Mouse (Mus musculus): ENCODE results near the gene Atp8a1. TPM values are rescaled to one million over a fixed set of nuclear protein-coding genes. Genes with fewer than 3 reads are reported as not detected.

Gene Atp8a1
- polyA plus RNA-seq, 1 experiment from 2014 or later: 44.5 TPM

DNA sequence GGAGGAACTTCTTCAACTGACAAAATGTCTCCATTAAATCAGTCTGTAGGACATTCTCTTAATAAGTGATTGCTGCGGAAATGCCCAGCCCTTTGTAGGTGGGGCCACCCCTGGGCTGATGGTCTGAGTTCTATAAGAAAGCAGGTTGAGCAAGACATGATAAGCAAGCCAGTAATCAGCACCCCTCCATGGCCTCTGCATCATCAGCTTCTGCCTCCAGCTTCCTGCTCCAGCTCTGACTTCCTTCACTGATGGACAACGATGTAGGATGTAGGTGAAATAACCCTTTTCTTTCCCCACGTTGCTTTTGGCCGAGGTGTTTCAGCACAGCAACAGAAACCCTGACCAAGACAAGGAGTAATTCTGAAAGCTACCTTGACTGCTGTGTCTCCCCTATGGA lies 198.1 kb downstream of the Atp8a1 start:
- Histone ChIP-seq H3K9ac (no peak overlapping the region), H3K36me3 (ENCODE audit: insufficient read depth) (no peaks in the 10 kb centered on the region), H3K4me1 (ENCODE audit: insufficient read depth) (no peaks in the 10 kb centered on the region), H3K4me2 (no peak overlapping the region), H3K27ac (ENCODE audit: low read depth) (no peak overlapping the region), H3K9me3 (ENCODE audit: low read depth, low read length) (no peaks in the 10 kb centered on the region), H3K27me3 (ENCODE audit: insufficient read depth, low read length) (no peaks in the 10 kb centered on the region), H3K4me3 (ENCODE audit: low read depth, low read length) (no peak overlapping the region)
- 87% methylated on average over 4 of the region's 4 CpGs for WGBS
- ATAC-seq (ENCODE audit: insufficient read depth): no peak
- DNase-seq: no peak
- no peak for TF ChIP-seq CTCF (IDR thresholded peaks at IDR 0.05; ENCODE audit: low read depth)

DNA sequence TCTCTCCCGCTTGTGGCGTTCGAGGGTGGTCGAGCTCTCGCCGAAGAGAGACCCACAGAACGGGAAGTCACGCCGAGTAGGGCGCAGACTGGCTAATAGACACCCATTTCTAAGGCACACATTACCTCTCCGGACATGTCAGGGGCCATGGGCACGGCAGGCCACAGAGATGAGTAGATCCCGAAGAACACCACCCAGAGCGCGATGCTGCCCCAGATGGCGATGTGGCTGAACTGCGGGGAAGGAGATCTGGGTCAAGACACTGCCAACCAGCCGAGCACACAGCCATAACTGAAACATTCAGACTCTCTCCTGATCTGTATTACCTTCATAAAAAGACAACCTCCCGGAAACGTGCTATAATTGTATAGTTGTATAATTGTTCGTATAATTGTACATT lies 199.7 kb downstream of the Atp8a1 start:
- DNase-seq (peak; percentile 54), ATAC-seq (ENCODE audit: insufficient read depth) (peak; percentile 26; the same call in 1 of the 2 replicates)
- no peak overlapping the region for H3K9ac ChIP-seq
- no peaks in the 10 kb centered on the region for H3K4me1 ChIP-seq (ENCODE audit: insufficient read depth)
- no peak overlapping the region for H3K27ac ChIP-seq (ENCODE audit: low read depth)
- H3K9me3 ChIP-seq (ENCODE audit: low read depth, low read length): no peaks in the 10 kb centered on the region
- no peak overlapping the region for H3K4me3 ChIP-seq (ENCODE audit: low read depth, low read length)
- H3K36me3 ChIP-seq (ENCODE audit: insufficient read depth): no peaks in the 10 kb centered on the region
- no peak overlapping the region for H3K4me2 ChIP-seq
- peak; percentile 60 for TF ChIP-seq CTCF (IDR thresholded peaks at IDR 0.05; ENCODE audit: low read depth)
- WGBS: 75% methylated on average over 21 of the region's 21 CpGs
- no peaks in the 10 kb centered on the region for H3K27me3 ChIP-seq (ENCODE audit: insufficient read depth, low read length)

DNA sequence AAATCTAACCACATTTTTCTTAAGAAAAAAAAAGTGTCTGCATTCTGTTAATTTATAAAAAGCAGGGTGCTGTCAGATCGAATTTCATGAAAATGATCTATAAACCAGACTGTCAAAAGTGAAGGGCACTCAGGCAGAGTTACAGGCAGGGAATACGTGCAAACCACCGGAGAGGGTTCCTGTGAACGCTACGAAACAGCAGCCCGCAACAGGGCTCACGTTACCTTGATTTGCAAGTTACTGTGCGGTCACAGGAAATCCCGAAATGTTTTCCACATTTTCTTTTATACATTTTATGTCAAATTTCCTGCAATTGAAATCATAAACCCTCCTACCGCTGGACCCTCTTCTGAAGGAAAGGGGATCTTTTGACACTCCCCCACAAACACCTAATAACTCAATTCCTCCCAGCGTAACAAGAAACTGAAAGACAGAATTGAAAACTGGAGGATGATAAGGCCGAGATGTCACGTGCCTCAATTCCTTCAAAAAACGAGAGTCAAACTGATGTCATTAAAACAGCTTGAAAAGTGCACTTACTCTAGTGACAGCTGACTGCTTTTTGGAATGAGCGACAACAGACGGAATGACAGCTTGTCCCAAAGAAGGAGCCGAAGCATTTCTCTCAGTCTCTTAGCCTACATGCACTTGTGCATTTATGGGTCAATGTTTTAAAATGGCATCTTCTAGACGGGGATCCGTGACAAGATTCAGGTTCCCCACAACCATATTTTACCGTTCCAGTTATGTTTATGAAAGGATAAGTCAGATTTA lies 200.3 kb downstream of the Atp8a1 start:
- Histone ChIP-seq H3K36me3 (ENCODE audit: insufficient read depth) (no peaks in the 10 kb centered on the region), H3K4me1 (ENCODE audit: insufficient read depth) (no peaks in the 10 kb centered on the region), H3K27me3 (ENCODE audit: insufficient read depth, low read length) (no peaks in the 10 kb centered on the region), H3K9me3 (ENCODE audit: low read depth, low read length) (no peaks in the 10 kb centered on the region), H3K4me2 (no peak overlapping the region), H3K9ac (no peak overlapping the region), H3K27ac (ENCODE audit: low read depth) (no peak overlapping the region), H3K4me3 (ENCODE audit: low read depth, low read length) (no peak overlapping the region)
- no peak for TF ChIP-seq CTCF (IDR thresholded peaks at IDR 0.05; ENCODE audit: low read depth)
- DNase-seq (peak; percentile 41), ATAC-seq (ENCODE audit: insufficient read depth) (no peak)
- 41% methylated on average over 20 of the region's 20 CpGs for WGBS

DNA sequence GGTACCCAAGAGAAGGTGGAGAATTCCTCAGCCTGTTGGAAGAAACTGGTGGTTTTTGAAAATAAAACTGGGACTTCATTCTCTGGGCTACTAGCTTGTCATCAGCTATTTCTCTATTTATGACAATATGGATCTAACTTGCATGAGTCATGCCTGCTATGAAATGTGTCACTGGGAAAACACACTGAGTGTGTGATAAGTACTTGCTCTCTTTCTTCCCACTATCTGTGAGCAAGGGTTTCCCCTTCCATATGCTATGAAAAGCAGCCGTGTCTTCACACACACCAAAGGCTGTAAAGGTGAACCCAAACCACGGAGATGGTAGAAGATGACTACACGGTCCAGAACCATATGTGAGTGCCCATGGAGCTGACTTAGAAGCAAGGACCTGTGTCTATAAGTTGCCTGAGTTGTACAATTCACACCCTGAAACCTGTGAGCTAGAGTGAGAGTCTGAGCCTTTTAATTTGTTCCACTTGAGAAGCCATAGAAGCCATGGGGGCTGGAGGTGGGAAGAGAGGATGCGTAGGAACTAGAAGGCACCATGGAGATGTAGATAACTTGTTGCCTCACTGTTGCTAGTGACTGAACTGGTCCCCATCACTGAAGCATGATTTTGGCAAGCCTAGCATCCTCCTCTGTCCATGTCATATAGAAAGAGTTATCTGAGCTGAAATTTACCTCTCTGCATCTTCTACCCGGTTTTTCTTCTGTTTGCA lies 203.5 kb downstream of the Atp8a1 start:
- Histone ChIP-seq H3K4me1 (ENCODE audit: insufficient read depth) (no peaks in the 10 kb centered on the region), H3K27me3 (ENCODE audit: insufficient read depth, low read length) (no peaks in the 10 kb centered on the region), H3K27ac (ENCODE audit: low read depth) (no peak overlapping the region), H3K9ac (no peak overlapping the region), H3K4me2 (no peak overlapping the region), H3K9me3 (ENCODE audit: low read depth, low read length) (no peaks in the 10 kb centered on the region), H3K36me3 (ENCODE audit: insufficient read depth) (no peaks in the 10 kb centered on the region), H3K4me3 (ENCODE audit: low read depth, low read length) (no peak overlapping the region)
- no peak for TF ChIP-seq CTCF (IDR thresholded peaks at IDR 0.05; ENCODE audit: low read depth)
- ATAC-seq (ENCODE audit: insufficient read depth) (no peak), DNase-seq (no peak)
- WGBS: 83% methylated on average over 5 of the region's 5 CpGs

DNA sequence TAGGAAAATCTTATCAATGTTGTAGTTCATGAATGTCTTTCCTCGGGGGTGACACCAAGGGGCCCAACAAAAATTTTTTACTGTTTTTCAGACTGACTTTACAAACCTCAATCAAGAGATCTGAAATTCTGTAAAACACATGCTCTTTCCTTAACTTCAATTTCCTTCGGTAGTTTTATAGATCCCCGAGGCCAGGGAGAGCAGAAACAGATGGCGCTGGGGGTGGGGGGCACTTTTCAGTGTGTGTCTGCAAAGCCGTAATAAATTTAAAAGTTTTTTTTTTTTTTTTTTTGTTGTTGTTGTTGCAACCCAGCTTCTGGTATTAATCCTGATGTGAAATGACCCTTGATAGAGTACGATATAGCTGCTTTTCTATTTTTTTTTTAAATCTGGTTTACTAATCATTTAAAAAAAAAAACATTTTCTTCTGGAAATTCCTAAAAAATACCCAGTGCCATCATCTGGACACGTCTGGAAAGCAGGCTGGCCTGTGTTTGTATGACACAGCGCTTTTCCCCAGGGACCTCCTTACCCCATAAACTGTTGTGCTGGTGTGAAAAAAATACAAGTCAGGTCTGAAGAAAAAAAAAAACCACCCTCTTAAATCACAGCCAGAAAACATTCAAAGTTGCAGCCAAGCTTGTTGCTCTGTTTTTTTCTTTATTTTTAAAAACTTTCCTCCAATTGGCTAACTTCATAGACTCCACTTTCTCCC lies 205.7 kb downstream of the Atp8a1 start:
- no peak for TF ChIP-seq CTCF (IDR thresholded peaks at IDR 0.05; ENCODE audit: low read depth)
- no peak for ATAC-seq (ENCODE audit: insufficient read depth)
- 54% methylated on average over 8 of the region's 8 CpGs for WGBS

DNA sequence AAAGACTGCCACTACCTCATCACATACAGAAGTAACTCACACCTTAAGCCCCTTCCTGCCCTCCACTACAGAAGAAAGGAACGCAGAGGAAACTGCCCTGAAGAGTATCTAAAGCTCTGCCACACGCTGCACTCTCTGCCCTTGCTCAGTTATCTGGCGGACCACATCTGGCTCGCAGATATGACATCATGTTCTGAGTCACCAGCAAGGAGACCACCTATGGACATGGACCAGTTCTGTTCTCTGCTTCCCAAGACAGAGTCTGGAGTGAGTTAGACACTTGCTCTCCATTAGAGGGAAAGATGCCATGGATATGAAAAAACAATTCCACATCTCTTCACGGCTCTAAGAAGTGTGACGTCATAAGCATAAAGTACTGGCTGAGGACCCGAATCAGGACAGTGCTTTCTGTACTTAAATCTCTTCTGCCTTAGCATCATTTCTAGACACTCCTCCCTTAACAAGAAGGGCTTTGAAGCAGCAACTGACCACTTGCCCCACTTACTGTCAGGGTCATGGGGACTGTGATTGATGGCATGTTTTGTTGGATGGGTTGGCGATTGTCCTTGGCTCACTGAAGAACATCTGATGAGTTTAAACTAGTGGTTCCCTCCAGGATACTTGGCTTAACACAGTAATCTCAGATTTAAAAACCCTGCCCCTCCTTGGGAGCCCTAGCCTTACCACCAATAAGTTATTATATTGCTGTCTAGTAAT lies 206.5 kb downstream of the Atp8a1 start:
- Histone ChIP-seq H3K9ac (no peak overlapping the region), H3K9me3 (ENCODE audit: low read depth, low read length) (no peaks in the 10 kb centered on the region), H3K4me3 (ENCODE audit: low read depth, low read length) (no peak overlapping the region), H3K36me3 (ENCODE audit: insufficient read depth) (0 out of 2 replicates have a peak, but pooled peaks cover 3% of the 10 kb centered on the region), H3K27ac (ENCODE audit: low read depth) (no peak overlapping the region), H3K4me1 (ENCODE audit: insufficient read depth) (no peaks in the 10 kb centered on the region), H3K27me3 (ENCODE audit: insufficient read depth, low read length) (no peaks in the 10 kb centered on the region), H3K4me2 (no peak overlapping the region)
- DNase-seq: no peak
- ATAC-seq (ENCODE audit: insufficient read depth): no peak
- WGBS: 60% methylated on average over 8 of the region's 8 CpGs
- no peak for TF ChIP-seq CTCF (IDR thresholded peaks at IDR 0.05; ENCODE audit: low read depth)

More for the DNA sequence above, 205.7 kb downstream of the Atp8a1 start:
- Histone ChIP-seq H3K27ac (ENCODE audit: low read depth) (no peak overlapping the region), H3K27me3 (ENCODE audit: insufficient read depth, low read length) (no peaks in the 10 kb centered on the region), H3K9me3 (ENCODE audit: low read depth, low read length) (no peaks in the 10 kb centered on the region), H3K36me3 (ENCODE audit: insufficient read depth) (0 out of 2 replicates have a peak, but pooled peaks cover 3% of the 10 kb centered on the region), H3K4me1 (ENCODE audit: insufficient read depth) (no peaks in the 10 kb centered on the region), H3K4me3 (ENCODE audit: low read depth, low read length) (no peak overlapping the region), H3K4me2 (no peak overlapping the region), H3K9ac (no peak overlapping the region)
- DNase-seq: no peak

Data from lung, embryonic 14.5 days (tissue).